In genomic region chr13:94883163-94883965, GRCm38 (mm10) we compare ENCODE assay signal across 9 mouse cellular contexts. TPM values are rescaled to one million over a fixed set of nuclear protein-coding genes. Genes with fewer than 3 reads are reported as not detected.
DNase-seq lines count a peak whose midpoint lies in the region; ATAC-seq and TF ChIP-seq lines count a peak whose summit lies in the region.
"Had no signal": no experiment of that assay in that cellular context is flagged by ENCODE, and none has a peak within 500 bp of the region (broad histone marks: within the 10 kb centered on the region; RNA-seq: fewer than 3 reads in every experiment).

No protein-coding gene starts in this region.

- TF ChIP-seq CTCF in layer of hippocampus, adult 2 months (conservative IDR thresholded peaks at IDR 0.05): 0 out of 2 replicates have a peak, but pooled peaks have one; percentile 2
- no peak for TF ChIP-seq CTCF in bone marrow macrophage, adult 2 months (IDR thresholded peaks at IDR 0.05; ENCODE audit: low read depth, low read length)

- H3K36me3 ChIP-seq in forebrain, embryonic 10.5 days (replicated peaks): no peaks in the 10 kb centered on the region
- no peaks in the 10 kb centered on the region for H3K36me3 ChIP-seq in hindbrain, embryonic 16.5 days (ENCODE audit: control insufficient read depth, insufficient read depth, low read length)

- under 1% methylated on average over 92 of the region's 95 CpGs for WGBS in forebrain, embryonic 10.5 days
- under 1% methylated on average over 57 of the region's 95 CpGs for WGBS in hindbrain, embryonic 16.5 days

- H3K27me3 ChIP-seq in forebrain, embryonic 10.5 days (ENCODE audit: poor library complexity, severe bottlenecking): peaks cover 100% of the 10 kb centered on the region
- H3K27me3 ChIP-seq in hindbrain, embryonic 16.5 days (replicated peaks; ENCODE audit: control insufficient read depth, insufficient read depth, low read length): peaks cover 54% of the 10 kb centered on the region

- no peaks in the 10 kb centered on the region for H3K9me3 ChIP-seq in forebrain, embryonic 10.5 days
- H3K9me3 ChIP-seq in hindbrain, embryonic 16.5 days (ENCODE audit: control insufficient read depth, low read length): no peaks in the 10 kb centered on the region

- H3K27ac ChIP-seq in layer of hippocampus, adult 2 months: no peak overlapping the region
- H3K27ac ChIP-seq in bone marrow macrophage, adult 2 months (ENCODE audit: insufficient read depth, low read depth, low read length): no peak overlapping the region
- H3K27ac ChIP-seq in forebrain, embryonic 10.5 days: peak overlapping the region; percentile 51; the same call in 1 of the 2 replicates
- H3K27ac ChIP-seq in hindbrain, embryonic 16.5 days (ENCODE audit: low read depth, low read length): peak overlapping the region; percentile 39; the same call in 1 of the 2 replicates

- peak overlapping the region; percentile 43 for H3K9ac ChIP-seq in hindbrain, embryonic 16.5 days (ENCODE audit: low read depth, low read length)

- peak overlapping the region; percentile 23; the same call in 1 of the 2 replicates for H3K4me3 ChIP-seq in layer of hippocampus, adult 2 months
- peak overlapping the region; percentile 52 for H3K4me3 ChIP-seq in bone marrow macrophage, adult 2 months (ENCODE audit: insufficient read depth, low read length)
- H3K4me3 ChIP-seq in forebrain, embryonic 10.5 days: peak overlapping the region; percentile 54
- H3K4me3 ChIP-seq in hindbrain, embryonic 16.5 days (ENCODE audit: low read length): peak overlapping the region; percentile 37

- H3K4me2 ChIP-seq in hindbrain, embryonic 16.5 days (ENCODE audit: low read length): peak overlapping the region; percentile 65

- DNase-seq in layer of hippocampus, adult 2 months (ENCODE audit: low spot score in 2 of 2): no peak
- DNase-seq in layer of hippocampus, postnatal 36 days: no peak
- DNase-seq in forebrain, embryonic 10.5 days (ENCODE audit: extremely low spot score, low spot score): peak; percentile 64
- no peak for DNase-seq in urinary bladder, adult 18-20 months (ENCODE audit: low spot score in 2 of 2)
- DNase-seq in spleen, adult 18-20 months: no peak

- ATAC-seq in hindbrain, embryonic 16.5 days: peak; percentile 66
- ATAC-seq in megakaryocyte progenitor cell, adult 5-6 weeks (replicated peaks; ENCODE audit: poor library complexity): peak; percentile 52; the same call in 1 of the 2 replicates

- TF ChIP-seq POLR2A in bone marrow macrophage, adult 2 months (IDR thresholded peaks at IDR 0.05; ENCODE audit: borderline replicate concordance, low read depth, low read length): no peak

- peaks cover 2% of the 10 kb centered on the region; the same call in 1 of the 2 replicates for H3K4me1 ChIP-seq in bone marrow macrophage, adult 2 months (ENCODE audit: control insufficient read depth, insufficient read depth, low read length)
- H3K4me1 ChIP-seq in forebrain, embryonic 10.5 days: peaks cover 29% of the 10 kb centered on the region
- peaks cover 18% of the 10 kb centered on the region for H3K4me1 ChIP-seq in hindbrain, embryonic 16.5 days (ENCODE audit: control insufficient read depth, insufficient read depth, low read depth, low read length)

RNA-seq across cellular contexts. Expression of gene Otp, which starts 8.0 kb away (rescaled TPM):
- not detected for total RNA-seq in layer of hippocampus, adult 2 months (2021)
- under 1 TPM in 1 of 2 experiments, not detected in 1; 0.13 TPM for total RNA-seq in layer of hippocampus, postnatal 36 days (2021)
- not detected in 2 replicates for polyA plus RNA-seq in bone marrow macrophage, adult 2 months (2012; ENCODE audit: insufficient read depth, insufficient read length, missing spikeins)
- polyA plus RNA-seq in forebrain, embryonic 10.5 days (2016; fragmentation: Nextera tagmentation; extraction: Ambion mirVana): 0.55 and 1.6 TPM in 2 replicates
- 5.0 and 6.2 TPM in 2 replicates for polyA plus RNA-seq in hindbrain, embryonic 16.5 days (2015; fragmentation: Nextera tagmentation; extraction: Ambion mirVana)
- total RNA-seq in megakaryocyte progenitor cell, adult 5-6 weeks (2015): not detected in 2 replicates
- not detected in 2 replicates for total RNA-seq in megakaryocyte progenitor cell, adult 5-6 weeks (2017)
- total RNA-seq: layer of hippocampus, postnatal 10 days had no signal

Comparison
In these comparisons a context has a peak if more than half of its experiments do, and no peak if none do; other contexts are left out.
1. H3K27ac ChIP-seq: peak in forebrain, embryonic 10.5 days (single experiment) and hindbrain, embryonic 16.5 days (single experiment); none in layer of hippocampus, adult 2 months (single experiment) and bone marrow macrophage, adult 2 months (single experiment).
2. Peak in every context shown above with its lines, with median percentiles within 50 percentile points of each other: H3K4me3 ChIP-seq.